Mouse (Mus musculus) bone marrow macrophage, adult 2 months (primary cell): ENCODE measurements around the gene Foxs1.

Source experiments
- CTCF ChIP-seq: IDR thresholded peaks from 2 replicates; pipeline ENCODE4 v1.5.1; 2012; ENCODE audit warnings: low read depth, mild to moderate bottlenecking, low read length, moderate library complexity
- POLR2A ChIP-seq: IDR thresholded peaks from 2 replicates; pipeline ENCODE4 v1.6.1; 2012; ENCODE audit warnings: mild to moderate bottlenecking, low read depth, low read length, borderline replicate concordance

DNA sequence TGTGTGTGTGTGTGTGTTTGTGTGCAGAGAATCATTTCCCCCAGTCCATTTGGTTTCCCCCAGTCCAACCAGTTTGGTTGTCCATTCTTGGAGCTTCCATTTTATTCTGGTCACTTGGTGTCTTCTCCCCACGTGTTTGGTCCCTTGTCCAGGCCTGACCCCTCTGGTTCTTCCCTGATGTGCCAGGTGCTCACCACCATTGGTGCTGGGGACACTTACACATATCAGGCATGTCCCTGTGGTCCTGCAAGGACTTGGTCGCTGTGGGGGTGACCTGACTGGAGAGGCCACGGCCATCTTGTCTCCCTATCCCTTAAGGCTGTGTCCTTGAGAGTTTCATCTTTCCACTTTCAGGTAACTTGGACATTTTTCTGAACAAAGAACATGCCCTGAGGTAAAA is 36.1 kb downstream of the Foxs1 start:
- TF ChIP-seq CTCF, result no peak
- no peak for TF ChIP-seq POLR2A
